Mouse (Mus musculus): ENCODE results near the gene Nedd9.

GRCm38 (mm10) chr13:41337407-41337806 is 149.8 kb downstream of the Nedd9 start:
- TF ChIP-seq CTCF (conservative IDR thresholded peaks at IDR 0.05; ENCODE audit: insufficient read depth, insufficient read length, low read depth, low read length) (no peak), POLR2A (IDR thresholded peaks at IDR 0.05; ENCODE audit: low read depth, low read length) (no peak)

All from kidney, adult 2 months (tissue).